34 mouse cellular contexts compared by ENCODE assay signal in the genomic region with DNA sequence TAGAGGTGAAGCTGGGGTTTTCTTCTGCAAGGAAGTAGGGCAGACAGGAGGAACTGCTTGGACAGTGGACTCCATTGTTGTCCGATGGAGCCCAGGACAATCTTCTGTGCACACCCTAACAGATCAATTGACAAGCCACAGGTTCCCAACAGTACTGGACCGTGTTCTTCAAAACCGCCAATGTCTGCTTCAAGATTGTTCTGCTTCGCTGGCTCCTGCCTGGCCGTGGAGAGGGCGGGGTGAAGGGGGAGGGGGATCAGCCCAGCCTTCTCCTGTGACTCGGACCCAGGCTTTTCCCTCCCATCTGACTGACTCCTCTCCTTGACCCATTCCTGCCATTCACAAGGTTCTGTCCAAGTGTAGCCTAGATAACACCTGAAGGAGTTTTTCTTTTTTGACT. TPM values are rescaled to one million over a fixed set of nuclear protein-coding genes. Genes with fewer than 3 reads are reported as not detected.
DNase-seq lines count a peak whose midpoint lies in the region; ATAC-seq and TF ChIP-seq lines count a peak whose summit lies in the region.
"Had no signal": no experiment of that assay in that cellular context is flagged by ENCODE, and none has a peak within 500 bp of the region (broad histone marks: within the 10 kb centered on the region; RNA-seq: fewer than 3 reads in every experiment).

No protein-coding gene starts in this region.

- no peak overlapping the region for H3K4me3 ChIP-seq in forebrain, embryonic 11.5 days (ENCODE audit: low read depth, low read length)
- H3K4me3 ChIP-seq in forebrain, embryonic 12.5 days (replicated peaks) = no peak overlapping the region
- no peak overlapping the region for H3K4me3 ChIP-seq in hindbrain, embryonic 13.5 days
- no peak overlapping the region for H3K4me3 ChIP-seq in hindbrain, embryonic 11.5 days (ENCODE audit: low read depth, low read length)
- no peak overlapping the region for H3K4me3 ChIP-seq in CH12.LX (replicated peaks in 1 of 3; ENCODE audit: low read depth in 2 of 3, low read length in 2 of 3, poor library complexity in 1 of 3)
- no peak overlapping the region for H3K4me3 ChIP-seq in stomach, embryonic 15.5 days (replicated peaks)
- H3K4me3 ChIP-seq: heart, adult 2 months; heart, embryonic 15.5 days; hindbrain, embryonic 15.5 days; layer of hippocampus, adult 2 months; left cerebral cortex, adult 2 months; limb, embryonic 15.5 days; liver, embryonic 13.5 days; megakaryocyte, embryonic 14.5 days; midbrain, embryonic 13.5 days had no signal

- no peak for TF ChIP-seq CTCF in CH12.LX (conservative IDR thresholded peaks at IDR 0.05 in 1 of 2, IDR thresholded peaks at IDR 0.05 in 1 of 2; ENCODE audit: low read depth in 2 of 2, low read length in 2 of 2)

- in situ Hi-C loops in CH12.LX (cut with MboI; ENCODE audit: low pct_ligation_motif_present, low pct_unique_long_range_greater_than_20kb, low sequenced_read_pairs) = no loop called here

- no peak for TF ChIP-seq EP300 in CH12.LX (IDR thresholded peaks at IDR 0.05; ENCODE audit: low read length)

- TF ChIP-seq POLR2A in CH12.LX (IDR thresholded peaks at IDR 0.05; ENCODE audit: low read depth, low read length) = no peak

- H3K9me3 ChIP-seq in forebrain, embryonic 11.5 days (ENCODE audit: control insufficient read depth, low read length) = no peaks in the 10 kb centered on the region
- H3K9me3 ChIP-seq in forebrain, embryonic 12.5 days = no peaks in the 10 kb centered on the region
- H3K9me3 ChIP-seq in hindbrain, embryonic 13.5 days = no peaks in the 10 kb centered on the region
- no peaks in the 10 kb centered on the region for H3K9me3 ChIP-seq in hindbrain, embryonic 11.5 days (ENCODE audit: control insufficient read depth, low read length)
- H3K9me3 ChIP-seq in CH12.LX (replicated peaks; ENCODE audit: low read length) = no peaks in the 10 kb centered on the region
- no peaks in the 10 kb centered on the region for H3K9me3 ChIP-seq in stomach, embryonic 15.5 days
- H3K9me3 ChIP-seq: heart, embryonic 15.5 days; hindbrain, embryonic 15.5 days; limb, embryonic 15.5 days; liver, embryonic 13.5 days; megakaryocyte, embryonic 14.5 days; midbrain, embryonic 13.5 days had no signal

- 40% methylated on average over 7 of the region's 7 CpGs for WGBS in forebrain, embryonic 11.5 days
- WGBS in forebrain, embryonic 12.5 days = 39% methylated on average over 7 of the region's 7 CpGs
- WGBS in hindbrain, embryonic 13.5 days = 44% methylated on average over 7 of the region's 7 CpGs
- 39% methylated on average over 7 of the region's 7 CpGs for WGBS in hindbrain, embryonic 11.5 days
- 52% methylated on average over 7 of the region's 7 CpGs for WGBS in stomach, embryonic 15.5 days

- no peaks in the 10 kb centered on the region for H3K79me2 ChIP-seq in CH12.LX (replicated peaks; ENCODE audit: control insufficient read depth, extremely low read depth, insufficient read depth, poor library complexity, severe bottlenecking)

- H3K27me3 ChIP-seq in forebrain, embryonic 11.5 days (ENCODE audit: control insufficient read depth, insufficient read depth, low read length) = peaks cover 4% of the 10 kb centered on the region
- H3K27me3 ChIP-seq in forebrain, embryonic 12.5 days = peaks cover 34% of the 10 kb centered on the region
- H3K27me3 ChIP-seq in hindbrain, embryonic 13.5 days = peaks cover 25% of the 10 kb centered on the region
- H3K27me3 ChIP-seq in hindbrain, embryonic 11.5 days (ENCODE audit: control insufficient read depth, insufficient read depth, low read length) = peaks cover 6% of the 10 kb centered on the region
- H3K27me3 ChIP-seq in CH12.LX (replicated peaks) = peaks cover 52% of the 10 kb centered on the region
- no peaks in the 10 kb centered on the region for H3K27me3 ChIP-seq in stomach, embryonic 15.5 days (replicated peaks)

- no peaks in the 10 kb centered on the region; the same call in 1 of the 2 replicates for H3K4me1 ChIP-seq in forebrain, embryonic 11.5 days (replicated peaks; ENCODE audit: control insufficient read depth, insufficient read depth, low read length)
- H3K4me1 ChIP-seq in forebrain, embryonic 12.5 days = peaks cover 20% of the 10 kb centered on the region
- H3K4me1 ChIP-seq in hindbrain, embryonic 13.5 days (replicated peaks) = peaks cover 18% of the 10 kb centered on the region
- H3K4me1 ChIP-seq in hindbrain, embryonic 11.5 days (replicated peaks; ENCODE audit: control insufficient read depth, insufficient read depth, low read length) = no peaks in the 10 kb centered on the region; the same call in 1 of the 2 replicates
- peaks cover 13 to 23% of the 10 kb centered on the region in 2 experiments for H3K4me1 ChIP-seq in CH12.LX (ENCODE audit: control insufficient read depth in 1 of 2, insufficient read depth in 2 of 2)
- H3K4me1 ChIP-seq in stomach, embryonic 15.5 days = peaks cover 14% of the 10 kb centered on the region; the same call in 1 of the 2 replicates

- dilution Hi-C loops in CH12.LX (cut with MboI; ENCODE audit: extremely low pct_ligation_motif_present, extremely low pct_unique_long_range_greater_than_20kb, low sequenced_read_pairs) = no loop called here

- no peak overlapping the region for H3K27ac ChIP-seq in forebrain, embryonic 11.5 days (ENCODE audit: low read depth, low read length)
- no peak overlapping the region for H3K27ac ChIP-seq in forebrain, embryonic 12.5 days
- peak overlapping the region; percentile 2; the same call in 1 of the 2 replicates for H3K27ac ChIP-seq in hindbrain, embryonic 13.5 days
- no peak overlapping the region for H3K27ac ChIP-seq in hindbrain, embryonic 11.5 days (ENCODE audit: low read depth, low read length)
- no peak overlapping the region for H3K27ac ChIP-seq in CH12.LX (ENCODE audit: insufficient read depth, low read depth)
- H3K27ac ChIP-seq in stomach, embryonic 15.5 days = peak overlapping the region; percentile 63; the same call in 1 of the 2 replicates
- H3K27ac ChIP-seq: heart, embryonic 15.5 days; hindbrain, embryonic 15.5 days; layer of hippocampus, adult 2 months; left cerebral cortex, adult 2 months; limb, embryonic 15.5 days; liver, embryonic 13.5 days; midbrain, embryonic 13.5 days had no signal

- DNase-seq in forebrain, embryonic 11.5 days (ENCODE audit: low spot score) = peak; percentile 49
- no peak for DNase-seq in hindbrain, embryonic 11.5 days (ENCODE audit: low spot score)
- DNase-seq in CH12.LX (ENCODE audit: extremely low read depth) = no peak
- DNase-seq in spleen, postnatal 4 days (ENCODE audit: low spot score in 2 of 2) = no peak
- DNase-seq: cerebellum, adult 18-20 months; cerebellum, postnatal 10 days; gastrocnemius, postnatal 36 days; heart, postnatal 4 days; kidney, adult 2 months; kidney, postnatal 36 days; liver, embryonic 13.5 days; lung, adult 18-20 months; lung, postnatal 4 days; thymus, adult 2 months; thymus, postnatal 36 days had no signal

- no peaks in the 10 kb centered on the region for H3K36me3 ChIP-seq in forebrain, embryonic 11.5 days (ENCODE audit: control insufficient read depth, insufficient read depth, low read length)
- no peaks in the 10 kb centered on the region for H3K36me3 ChIP-seq in forebrain, embryonic 12.5 days (replicated peaks)
- H3K36me3 ChIP-seq in hindbrain, embryonic 13.5 days = no peaks in the 10 kb centered on the region
- H3K36me3 ChIP-seq in hindbrain, embryonic 11.5 days (ENCODE audit: control insufficient read depth, insufficient read depth, low read length) = no peaks in the 10 kb centered on the region
- no peaks in the 10 kb centered on the region for H3K36me3 ChIP-seq in CH12.LX (replicated peaks in 1 of 2; ENCODE audit: control insufficient read depth in 1 of 2, insufficient read depth in 1 of 2, low read length in 1 of 2)
- no peaks in the 10 kb centered on the region for H3K36me3 ChIP-seq in stomach, embryonic 15.5 days
- H3K36me3 ChIP-seq: heart, embryonic 15.5 days; hindbrain, embryonic 15.5 days; limb, embryonic 15.5 days; liver, embryonic 13.5 days; midbrain, embryonic 13.5 days had no signal

- no peak overlapping the region for H3K4me2 ChIP-seq in forebrain, embryonic 11.5 days (ENCODE audit: low read depth, low read length, severe bottlenecking)
- H3K4me2 ChIP-seq in forebrain, embryonic 12.5 days = no peak overlapping the region
- no peak overlapping the region for H3K4me2 ChIP-seq in hindbrain, embryonic 13.5 days
- H3K4me2 ChIP-seq in hindbrain, embryonic 11.5 days (replicated peaks; ENCODE audit: low read depth, low read length) = no peak overlapping the region
- H3K4me2 ChIP-seq in CH12.LX (ENCODE audit: insufficient read depth, low read depth, poor library complexity, severe bottlenecking) = peak overlapping the region; percentile 57
- H3K4me2 ChIP-seq in stomach, embryonic 15.5 days = no peak overlapping the region
- H3K4me2 ChIP-seq: heart, embryonic 15.5 days; hindbrain, embryonic 15.5 days; limb, embryonic 15.5 days; liver, embryonic 13.5 days; midbrain, embryonic 13.5 days had no signal

- no peak for ATAC-seq in forebrain, embryonic 11.5 days (replicated peaks; ENCODE audit: low FRiP score)
- no peak for ATAC-seq in forebrain, embryonic 12.5 days (ENCODE audit: low FRiP score)
- ATAC-seq in hindbrain, embryonic 13.5 days (ENCODE audit: low FRiP score) = no peak
- no peak for ATAC-seq in hindbrain, embryonic 11.5 days (ENCODE audit: low FRiP score)
- no peak for ATAC-seq in stomach, embryonic 15.5 days (ENCODE audit: insufficient read depth, low FRiP score, low read depth)
- ATAC-seq: forebrain, embryonic 14.5 days; midbrain, embryonic 13.5 days had no signal

- no peak overlapping the region for H3K9ac ChIP-seq in forebrain, embryonic 11.5 days (ENCODE audit: low read length)
- no peak overlapping the region for H3K9ac ChIP-seq in forebrain, embryonic 12.5 days
- no peak overlapping the region for H3K9ac ChIP-seq in hindbrain, embryonic 13.5 days
- no peak overlapping the region for H3K9ac ChIP-seq in hindbrain, embryonic 11.5 days (ENCODE audit: low read depth, low read length)
- H3K9ac ChIP-seq in CH12.LX (ENCODE audit: insufficient read depth, low read depth) = no peak overlapping the region
- H3K9ac ChIP-seq in stomach, embryonic 15.5 days = no peak overlapping the region
- H3K9ac ChIP-seq: heart, embryonic 15.5 days; hindbrain, embryonic 15.5 days; limb, embryonic 15.5 days; liver, embryonic 13.5 days; midbrain, embryonic 13.5 days had no signal

- no peak for TF ChIP-seq RAD21 in CH12.LX (IDR thresholded peaks at IDR 0.05; ENCODE audit: low read depth, low read length)

RNA-seq across cellular contexts. Expression of gene Mmp28, which starts 5.6 kb away (rescaled TPM):
- polyA plus RNA-seq in forebrain, embryonic 11.5 days (2014; fragmentation: Nextera tagmentation; extraction: Ambion mirVana) = 1.9 and 2.1 TPM in 2 replicates
- 1.5 and 2.7 TPM in 2 replicates for polyA plus RNA-seq in forebrain, embryonic 12.5 days (2016; fragmentation: Nextera tagmentation; extraction: Ambion mirVana)
- 3.5 and 3.8 TPM in 2 replicates for polyA plus RNA-seq in hindbrain, embryonic 13.5 days (2015; fragmentation: Nextera tagmentation; extraction: Ambion mirVana)
- polyA plus RNA-seq in hindbrain, embryonic 11.5 days (2014; fragmentation: Nextera tagmentation; extraction: Ambion mirVana) = 2.8 and 3.1 TPM in 2 replicates
- total RNA-seq in CH12.LX (2012; rRNA removed) (0.04 and 0.17 TPM in 2 replicates), CH12.LX (2014; rRNA removed) (not detected in 2 replicates)
- not detected in 2 replicates for polyA plus RNA-seq in CH12.LX (2012; ENCODE audit: insufficient read length, low read depth)
- 2.4 and 3.1 TPM in 2 replicates for polyA plus RNA-seq in stomach, embryonic 15.5 days (2015; fragmentation: Nextera tagmentation; extraction: Ambion mirVana)
- total RNA-seq: monocyte, adult 5-6 weeks had no signal

RNA-seq across cellular contexts. Expression of gene Taf15, which starts 15.6 kb away (rescaled TPM):
- 13.8 and 14.9 TPM in 2 replicates for polyA plus RNA-seq in forebrain, embryonic 11.5 days (2014; fragmentation: Nextera tagmentation; extraction: Ambion mirVana)
- 14.7 and 20.0 TPM in 2 replicates for polyA plus RNA-seq in forebrain, embryonic 12.5 days (2016; fragmentation: Nextera tagmentation; extraction: Ambion mirVana)
- 14.7 and 16.4 TPM in 2 replicates for polyA plus RNA-seq in hindbrain, embryonic 13.5 days (2015; fragmentation: Nextera tagmentation; extraction: Ambion mirVana)
- polyA plus RNA-seq in hindbrain, embryonic 11.5 days (2014; fragmentation: Nextera tagmentation; extraction: Ambion mirVana) = 7.3 and 26.6 TPM in 2 replicates
- total RNA-seq in CH12.LX (2012; rRNA removed) (60.4 and 69.8 TPM in 2 replicates), CH12.LX (2014; rRNA removed) (38.8 and 39.5 TPM in 2 replicates)
- 367 and 488 TPM in 2 replicates for polyA plus RNA-seq in CH12.LX (2012; ENCODE audit: insufficient read length, low read depth)
- 13.4 and 14.9 TPM in 2 replicates for polyA plus RNA-seq in stomach, embryonic 15.5 days (2015; fragmentation: Nextera tagmentation; extraction: Ambion mirVana)

RNA-seq across cellular contexts. Expression of gene 1700020L24Rik, which starts 19.8 kb away (rescaled TPM):
- 0.29 and 0.68 TPM in 2 replicates for polyA plus RNA-seq in forebrain, embryonic 11.5 days (2014; fragmentation: Nextera tagmentation; extraction: Ambion mirVana)
- polyA plus RNA-seq in forebrain, embryonic 12.5 days (2016; fragmentation: Nextera tagmentation; extraction: Ambion mirVana) = 0.29 and 0.35 TPM in 2 replicates
- polyA plus RNA-seq in hindbrain, embryonic 13.5 days (2015; fragmentation: Nextera tagmentation; extraction: Ambion mirVana) = 0.48 TPM in 1 of 2 replicates, not detected in the other
- polyA plus RNA-seq in hindbrain, embryonic 11.5 days (2014; fragmentation: Nextera tagmentation; extraction: Ambion mirVana) = 0.80 and 0.83 TPM in 2 replicates
- total RNA-seq in CH12.LX (2012; rRNA removed) (0.21 and 0.55 TPM in 2 replicates), CH12.LX (2014; rRNA removed) (not detected in 2 replicates)
- 0.34 and 0.40 TPM in 2 replicates for polyA plus RNA-seq in CH12.LX (2012; ENCODE audit: insufficient read length, low read depth)
- 0.72 and 1.1 TPM in 2 replicates for polyA plus RNA-seq in stomach, embryonic 15.5 days (2015; fragmentation: Nextera tagmentation; extraction: Ambion mirVana)
- total RNA-seq: gastrocnemius, postnatal 36 days; heart, adult 2 months; layer of hippocampus, adult 2 months; layer of hippocampus, postnatal 14 days; left cerebral cortex, adult 2 months; left cerebral cortex, postnatal 25 days had no signal
- polyA plus RNA-seq: kidney, embryonic 16.5 days; midbrain, embryonic 13.5 days had no signal

RNA-seq across cellular contexts. Expression of gene Gas2l2, which starts 28.0 kb away (rescaled TPM):
- not detected in 2 replicates for polyA plus RNA-seq in forebrain, embryonic 11.5 days (2014; fragmentation: Nextera tagmentation; extraction: Ambion mirVana)
- polyA plus RNA-seq in forebrain, embryonic 12.5 days (2016; fragmentation: Nextera tagmentation; extraction: Ambion mirVana) = 0.08 and 0.22 TPM in 2 replicates
- 0.43 and 1.4 TPM in 2 replicates for polyA plus RNA-seq in hindbrain, embryonic 13.5 days (2015; fragmentation: Nextera tagmentation; extraction: Ambion mirVana)
- 0.19 and 0.43 TPM in 2 replicates for polyA plus RNA-seq in hindbrain, embryonic 11.5 days (2014; fragmentation: Nextera tagmentation; extraction: Ambion mirVana)
- total RNA-seq in CH12.LX (2012; rRNA removed) (not detected in 2 replicates), CH12.LX (2014; rRNA removed) (not detected in 2 replicates)
- polyA plus RNA-seq in CH12.LX (2012; ENCODE audit: insufficient read length, low read depth) = not detected in 2 replicates
- polyA plus RNA-seq in stomach, embryonic 15.5 days (2015; fragmentation: Nextera tagmentation; extraction: Ambion mirVana) = 0.08 TPM in 1 of 2 replicates, not detected in the other
- total RNA-seq: adrenal gland, adult 18-20 months; adrenal gland, postnatal 36 days; gastrocnemius, postnatal 36 days; heart, adult 2 months; heart, postnatal 4 days; left cerebral cortex, adult 2 months; monocyte, adult 5-6 weeks had no signal
- polyA plus RNA-seq: kidney, adult 2 months; kidney, embryonic 16.5 days; liver, embryonic 13.5 days; stomach, embryonic 14.5 days had no signal

RNA-seq across cellular contexts. Expression of gene Rasl10b, which starts 48.3 kb away (rescaled TPM):
- 4.1 and 4.6 TPM in 2 replicates for polyA plus RNA-seq in forebrain, embryonic 11.5 days (2014; fragmentation: Nextera tagmentation; extraction: Ambion mirVana)
- 11.0 and 13.9 TPM in 2 replicates for polyA plus RNA-seq in forebrain, embryonic 12.5 days (2016; fragmentation: Nextera tagmentation; extraction: Ambion mirVana)
- 22.2 and 22.5 TPM in 2 replicates for polyA plus RNA-seq in hindbrain, embryonic 13.5 days (2015; fragmentation: Nextera tagmentation; extraction: Ambion mirVana)
- 4.2 TPM in 2 replicates for polyA plus RNA-seq in hindbrain, embryonic 11.5 days (2014; fragmentation: Nextera tagmentation; extraction: Ambion mirVana)
- total RNA-seq in CH12.LX (2012; rRNA removed) (0.21 and 0.42 TPM in 2 replicates), CH12.LX (2014; rRNA removed) (not detected in 2 replicates)
- 0.08 TPM in 1 of 2 replicates, not detected in the other for polyA plus RNA-seq in CH12.LX (2012; ENCODE audit: insufficient read length, low read depth)
- polyA plus RNA-seq in stomach, embryonic 15.5 days (2015; fragmentation: Nextera tagmentation; extraction: Ambion mirVana) = 2.4 and 2.7 TPM in 2 replicates
- total RNA-seq: monocyte, adult 5-6 weeks had no signal

Comparison
In these comparisons a context has a peak if more than half of its experiments do, and no peak if none do; other contexts are left out.
1. H3K27ac ChIP-seq: peak in hindbrain, embryonic 13.5 days (single experiment) and stomach, embryonic 15.5 days (single experiment); none in forebrain, embryonic 11.5 days (single experiment), forebrain, embryonic 12.5 days (single experiment), hindbrain, embryonic 11.5 days (single experiment) and CH12.LX (single experiment).
2. RNA of gene Taf15, which starts 15.6 kb away (polyA plus RNA-seq): 367 to 488 TPM in CH12.LX; 7.3 to 26.6 TPM in hindbrain, embryonic 11.5 days, 14.7 to 20.0 TPM in forebrain, embryonic 12.5 days, 14.7 to 16.4 TPM in hindbrain, embryonic 13.5 days, 13.8 to 14.9 TPM in forebrain, embryonic 11.5 days and 13.4 to 14.9 TPM in stomach, embryonic 15.5 days; every median in the first group is over 10 times any median in the second.